Mouse (Mus musculus): ENCODE results near the gene Slc25a11. TPM values are rescaled to one million over a fixed set of nuclear protein-coding genes. Genes with fewer than 3 reads are reported as not detected.
A peak's percentile ranks its signal among the peaks of the same experiment; 100 is the strongest.

Gene Slc25a11
- polyA plus RNA-seq, 1 experiment from 2014 or later = 158 TPM

DNA sequence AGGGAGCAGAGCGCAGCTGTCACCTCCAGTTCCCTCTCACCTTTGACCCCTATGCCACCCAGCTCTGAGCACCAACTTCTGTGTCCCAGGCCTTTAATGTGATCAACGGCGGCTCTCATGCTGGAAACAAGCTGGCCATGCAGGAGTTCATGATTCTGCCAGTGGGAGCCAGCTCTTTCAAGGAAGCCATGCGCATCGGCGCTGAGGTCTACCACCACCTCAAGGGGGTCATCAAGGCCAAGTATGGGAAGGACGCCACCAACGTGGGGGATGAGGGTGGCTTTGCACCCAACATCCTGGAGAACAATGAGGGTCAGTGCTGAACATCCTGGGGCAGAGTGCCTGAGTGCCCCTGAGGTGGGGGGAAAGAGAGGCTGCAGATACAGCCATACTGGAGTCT lies 13.3 kb upstream of the Slc25a11 start:
- no peak for ATAC-seq (ENCODE audit: low FRiP score, low TSS enrichment)

DNA sequence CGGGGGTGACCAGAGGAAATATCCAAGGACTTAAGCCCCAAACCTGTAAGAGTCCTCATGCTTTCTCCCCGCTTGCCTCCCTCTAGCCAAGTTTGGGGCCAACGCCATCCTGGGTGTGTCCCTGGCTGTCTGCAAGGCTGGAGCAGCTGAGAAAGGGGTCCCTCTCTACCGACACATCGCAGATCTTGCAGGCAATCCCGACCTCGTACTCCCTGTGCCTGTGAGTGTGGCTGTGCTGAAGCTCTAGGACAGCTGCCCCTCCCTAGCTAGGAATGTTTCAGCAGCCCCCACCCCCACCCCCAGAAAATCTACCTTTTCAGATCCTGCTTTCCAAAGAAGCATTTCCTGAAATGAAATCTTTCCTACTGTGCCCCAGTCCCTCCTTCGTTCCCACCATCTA lies 11.7 kb upstream of the Slc25a11 start:
- Histone ChIP-seq H3K27ac (replicated peaks; ENCODE audit: low read depth, low read length) (no peak overlapping the region), H3K4me1 (ENCODE audit: control insufficient read depth, insufficient read depth, low read length) (peaks cover 14% of the 10 kb centered on the region), H3K36me3 (ENCODE audit: control insufficient read depth, insufficient read depth, low read length) (peaks cover 26% of the 10 kb centered on the region), H3K9ac (replicated peaks; ENCODE audit: low read length) (no peak overlapping the region), H3K4me2 (ENCODE audit: low read length) (no peak overlapping the region), H3K9me3 (ENCODE audit: control insufficient read depth, low read length) (no peaks in the 10 kb centered on the region), H3K4me3 (replicated peaks; ENCODE audit: low read depth, low read length) (no peak overlapping the region), H3K27me3 (ENCODE audit: control insufficient read depth, insufficient read depth, low read length) (no peaks in the 10 kb centered on the region)
- DNase-seq = no peak
- ATAC-seq (ENCODE audit: low FRiP score, low TSS enrichment) = no peak
- 86% methylated on average over 8 of the region's 8 CpGs for WGBS

More for the DNA sequence above, 13.3 kb upstream of the Slc25a11 start:
- Histone ChIP-seq H3K9me3 (ENCODE audit: control insufficient read depth, low read length) (no peaks in the 10 kb centered on the region), H3K4me1 (ENCODE audit: control insufficient read depth, insufficient read depth, low read length) (peaks cover 9% of the 10 kb centered on the region), H3K36me3 (ENCODE audit: control insufficient read depth, insufficient read depth, low read length) (peaks cover 43% of the 10 kb centered on the region), H3K27ac (replicated peaks; ENCODE audit: low read depth, low read length) (no peak overlapping the region), H3K27me3 (ENCODE audit: control insufficient read depth, insufficient read depth, low read length) (no peaks in the 10 kb centered on the region), H3K9ac (replicated peaks; ENCODE audit: low read length) (no peak overlapping the region), H3K4me2 (ENCODE audit: low read length) (no peak overlapping the region), H3K4me3 (replicated peaks; ENCODE audit: low read depth, low read length) (no peak overlapping the region)
- no peak for DNase-seq
- 92% methylated on average over 8 of the region's 8 CpGs for WGBS

DNA sequence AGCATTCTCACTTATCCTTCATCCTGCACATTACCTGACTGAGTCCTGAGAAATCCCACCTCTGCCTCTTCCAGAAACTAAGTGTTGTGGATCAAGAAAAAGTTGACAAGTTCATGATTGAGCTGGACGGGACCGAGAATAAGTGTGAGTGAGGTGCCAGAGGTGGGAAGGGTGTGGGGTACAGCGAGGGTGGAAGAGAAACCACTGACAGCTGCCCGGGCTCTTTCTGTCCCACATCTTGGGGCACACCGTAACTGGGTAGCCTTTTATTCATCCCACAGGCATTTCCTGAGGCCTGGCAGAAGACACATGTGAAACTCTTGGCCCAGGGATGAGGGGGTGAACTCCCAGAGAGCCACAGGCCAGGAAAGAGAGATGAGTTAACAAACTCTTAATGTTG lies 11.2 kb upstream of the Slc25a11 start:
- no peak for DNase-seq
- H3K27ac ChIP-seq (replicated peaks; ENCODE audit: low read depth, low read length) = no peak overlapping the region

DNA sequence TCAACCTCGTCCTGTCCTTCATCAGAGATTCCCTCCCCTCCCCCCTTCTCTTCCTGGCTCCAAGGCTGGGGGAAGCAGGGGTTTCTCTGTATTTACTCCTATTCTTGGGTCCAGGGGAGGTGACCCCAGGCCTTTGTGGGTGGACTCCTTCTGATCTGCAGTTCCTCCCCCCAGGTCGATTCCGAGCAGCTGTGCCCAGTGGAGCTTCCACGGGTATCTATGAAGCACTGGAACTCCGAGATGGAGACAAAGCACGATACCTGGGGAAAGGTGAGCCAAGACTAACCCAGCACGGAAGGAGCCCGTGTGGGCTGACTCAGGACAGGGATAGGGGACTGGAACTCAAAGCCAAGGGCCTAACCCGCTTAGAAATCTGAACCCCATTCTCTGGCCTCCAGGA lies 10.7 kb upstream of the Slc25a11 start:
- H3K27ac ChIP-seq (replicated peaks; ENCODE audit: low read depth, low read length) = no peak overlapping the region
- peaks cover 17% of the 10 kb centered on the region for H3K4me1 ChIP-seq (ENCODE audit: control insufficient read depth, insufficient read depth, low read length)
- H3K36me3 ChIP-seq (ENCODE audit: control insufficient read depth, insufficient read depth, low read length) = peaks cover 18% of the 10 kb centered on the region; the same call in 1 of the 2 replicates
- H3K4me3 ChIP-seq (replicated peaks; ENCODE audit: low read depth, low read length) = no peak overlapping the region
- DNase-seq = no peak
- no peaks in the 10 kb centered on the region for H3K9me3 ChIP-seq (ENCODE audit: control insufficient read depth, low read length)
- 70% methylated on average over 9 of the region's 9 CpGs for WGBS
- no peak for ATAC-seq (ENCODE audit: low FRiP score, low TSS enrichment)
- H3K4me2 ChIP-seq (ENCODE audit: low read length) = no peak overlapping the region
- H3K27me3 ChIP-seq (ENCODE audit: control insufficient read depth, insufficient read depth, low read length) = no peaks in the 10 kb centered on the region
- 0 out of 2 replicates have a peak overlapping the region, but pooled peaks have one; percentile 6 for H3K9ac ChIP-seq (replicated peaks; ENCODE audit: low read length)

More for the DNA sequence above, 11.2 kb upstream of the Slc25a11 start:
- no peaks in the 10 kb centered on the region for H3K27me3 ChIP-seq (ENCODE audit: control insufficient read depth, insufficient read depth, low read length)
- H3K36me3 ChIP-seq (ENCODE audit: control insufficient read depth, insufficient read depth, low read length) = peaks cover 22% of the 10 kb centered on the region; the same call in 1 of the 2 replicates
- no peak for ATAC-seq (ENCODE audit: low FRiP score, low TSS enrichment)
- peaks cover 14% of the 10 kb centered on the region for H3K4me1 ChIP-seq (ENCODE audit: control insufficient read depth, insufficient read depth, low read length)
- H3K9ac ChIP-seq (replicated peaks; ENCODE audit: low read length) = no peak overlapping the region
- 90% methylated on average over 5 of the region's 5 CpGs for WGBS
- H3K4me2 ChIP-seq (ENCODE audit: low read length) = no peak overlapping the region
- H3K4me3 ChIP-seq (replicated peaks; ENCODE audit: low read depth, low read length) = no peak overlapping the region
- no peaks in the 10 kb centered on the region for H3K9me3 ChIP-seq (ENCODE audit: control insufficient read depth, low read length)

DNA sequence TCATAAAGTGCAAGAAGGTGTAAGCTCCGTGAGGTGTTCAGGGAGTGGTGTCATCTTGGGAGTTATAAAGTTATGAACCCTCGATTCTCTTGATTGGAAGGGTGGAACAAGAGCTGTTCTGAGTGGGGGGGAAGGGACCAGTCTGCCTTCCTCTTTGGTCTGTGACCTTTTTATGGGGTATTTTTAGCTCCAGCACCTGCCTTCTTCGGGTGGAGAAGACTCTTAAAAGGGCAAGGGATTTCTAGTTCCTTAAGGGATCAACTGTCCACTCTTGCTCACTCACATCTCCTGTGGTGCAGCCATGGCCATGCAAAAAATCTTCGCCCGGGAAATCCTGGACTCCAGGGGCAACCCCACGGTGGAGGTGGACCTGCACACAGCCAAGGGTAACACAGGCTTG lies 10.3 kb upstream of the Slc25a11 start:
- Histone ChIP-seq H3K9ac (replicated peaks; ENCODE audit: low read length) (no peak overlapping the region), H3K27me3 (ENCODE audit: control insufficient read depth, insufficient read depth, low read length) (no peaks in the 10 kb centered on the region), H3K27ac (replicated peaks; ENCODE audit: low read depth, low read length) (no peak overlapping the region), H3K4me2 (ENCODE audit: low read length) (no peak overlapping the region), H3K4me3 (replicated peaks; ENCODE audit: low read depth, low read length) (no peak overlapping the region), H3K36me3 (ENCODE audit: control insufficient read depth, insufficient read depth, low read length) (peaks cover 18% of the 10 kb centered on the region; the same call in 1 of the 2 replicates), H3K9me3 (ENCODE audit: control insufficient read depth, low read length) (no peaks in the 10 kb centered on the region), H3K4me1 (ENCODE audit: control insufficient read depth, insufficient read depth, low read length) (peaks cover 21% of the 10 kb centered on the region)
- ATAC-seq (ENCODE audit: low FRiP score, low TSS enrichment) (no peak), DNase-seq (no peak)
- 57% methylated on average over 6 of the region's 6 CpGs for WGBS

- Histone ChIP-seq H3K4me3 (replicated peaks; ENCODE audit: low read depth, low read length) (peak within 1 kb of the TSS; percentile 99), H3K27ac (replicated peaks; ENCODE audit: low read depth, low read length) (0 out of 2 replicates have a peak within 1 kb of the TSS, but pooled peaks have one; percentile 42), H3K9ac (replicated peaks; ENCODE audit: low read length) (peak within 1 kb of the TSS; percentile 97; the same call in 1 of the 2 replicates), H3K27me3 (ENCODE audit: control insufficient read depth, insufficient read depth, low read length) (no peaks in the 10 kb centered on the region), H3K36me3 (ENCODE audit: control insufficient read depth, insufficient read depth, low read length) (peaks cover 18% of the 10 kb centered on the region), H3K4me1 (ENCODE audit: control insufficient read depth, insufficient read depth, low read length) (peaks cover 27% of the 10 kb centered on the region), H3K9me3 (ENCODE audit: control insufficient read depth, low read length) (no peaks in the 10 kb centered on the region), H3K4me2 (ENCODE audit: low read length) (peak within 1 kb of the TSS; percentile 86)
- no peak for ATAC-seq (ENCODE audit: low FRiP score, low TSS enrichment)
- 13% methylated on average over 3 of the region's 3 CpGs for WGBS
- DNase-seq = no peak
Measured at GRCm38 (mm10) chr11:70656964-70657363, 9.7 kb upstream of the Slc25a11 start, which contains the start of gene Eno3. Gene Eno3, plus strand, starts transcription at chr11:70657202.

GRCm38 (mm10) chr11:70656456-70656927 lies 9.2 kb upstream of the Slc25a11 start:
- peak; percentile 32 for DNase-seq
- no peak for ATAC-seq (ENCODE audit: low FRiP score, low TSS enrichment)
- Histone ChIP-seq H3K9ac (replicated peaks; ENCODE audit: low read length) (peak overlapping the region; percentile 97; the same call in 1 of the 2 replicates), H3K4me3 (replicated peaks; ENCODE audit: low read depth, low read length) (peak overlapping the region; percentile 99), H3K27me3 (ENCODE audit: control insufficient read depth, insufficient read depth, low read length) (no peaks in the 10 kb centered on the region), H3K4me2 (ENCODE audit: low read length) (peak overlapping the region; percentile 86), H3K36me3 (ENCODE audit: control insufficient read depth, insufficient read depth, low read length) (peaks cover 20% of the 10 kb centered on the region), H3K27ac (replicated peaks; ENCODE audit: low read depth, low read length) (no peak overlapping the region), H3K4me1 (ENCODE audit: control insufficient read depth, insufficient read depth, low read length) (peaks cover 28% of the 10 kb centered on the region), H3K9me3 (ENCODE audit: control insufficient read depth, low read length) (no peaks in the 10 kb centered on the region)
- 3% methylated on average over 16 of the region's 16 CpGs for WGBS

- H3K4me1 ChIP-seq (ENCODE audit: control insufficient read depth, insufficient read depth, low read length) = peaks cover 28% of the 10 kb centered on the region
- H3K9ac ChIP-seq (replicated peaks; ENCODE audit: low read length) = peak overlapping the region; percentile 97
- H3K4me3 ChIP-seq (replicated peaks; ENCODE audit: low read depth, low read length) = peak overlapping the region; percentile 99
- H3K36me3 ChIP-seq (ENCODE audit: control insufficient read depth, insufficient read depth, low read length) = peaks cover 26% of the 10 kb centered on the region
- H3K9me3 ChIP-seq (ENCODE audit: control insufficient read depth, low read length) = no peaks in the 10 kb centered on the region
- peak overlapping the region; percentile 86 for H3K4me2 ChIP-seq (ENCODE audit: low read length)
- peak; percentile 57 for DNase-seq
- ATAC-seq (ENCODE audit: low FRiP score, low TSS enrichment) = no peak
- no peaks in the 10 kb centered on the region for H3K27me3 ChIP-seq (ENCODE audit: control insufficient read depth, insufficient read depth, low read length)
- H3K27ac ChIP-seq (replicated peaks; ENCODE audit: low read depth, low read length) = peak overlapping the region; percentile 42; the same call in 1 of the 2 replicates
- under 1% methylated on average over 61 of the region's 61 CpGs for WGBS
Measured at GRCm38 (mm10) chr11:70655571-70656455, 8.5 kb upstream of the Slc25a11 start.

All from midbrain, embryonic 14.5 days (tissue).